Mouse (Mus musculus) spleen, adult 12 weeks (tissue): ENCODE data around the gene C1qtnf3.
"Not testable (repeated sequence)": the region's sequence is repeated elsewhere in the genome, so short reads cannot be mapped to it uniquely, and the experiment has no call there.

ENCODE experiments used
- DNase-seq: peaks from one replicate; pipeline ENCODE4 v3.0.0; 2022; ENCODE audit warnings: low spot score

Gene C1qtnf3

DNA sequence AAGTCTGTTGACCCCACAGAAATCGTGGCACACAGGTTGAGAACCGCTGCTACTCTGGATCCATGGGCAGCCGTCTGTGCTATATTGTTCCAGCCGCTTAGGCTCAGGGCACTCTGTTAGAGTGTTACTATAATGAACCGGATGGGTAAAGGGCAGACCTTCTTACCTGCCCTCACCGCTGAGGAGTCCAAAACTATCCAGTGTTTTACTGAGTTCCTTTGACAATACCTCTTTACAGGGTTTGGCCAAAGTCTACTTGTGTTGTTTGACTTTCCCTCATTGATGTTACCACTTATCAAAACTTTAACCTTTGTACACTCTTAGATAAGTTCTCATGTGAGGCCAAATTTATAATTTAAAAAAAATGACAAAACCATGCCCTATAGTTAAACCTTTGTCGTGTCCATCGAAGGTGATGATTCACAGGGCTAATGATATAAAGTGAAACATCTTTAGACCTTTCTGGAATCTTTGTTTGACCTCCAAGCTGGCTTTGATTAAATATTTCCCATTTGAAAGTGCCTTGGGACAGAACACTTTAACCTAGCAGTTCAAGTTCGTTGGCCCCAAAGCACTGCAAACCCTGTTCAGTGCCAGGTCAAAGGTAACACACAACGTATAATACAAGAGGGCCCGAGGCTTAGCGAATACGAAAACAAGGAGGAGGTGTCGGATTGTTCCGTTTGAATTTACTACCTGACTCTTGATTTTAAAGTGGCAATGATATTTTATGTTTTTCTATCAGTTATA lies 7.3 kb downstream of the C1qtnf3 start:
- no peak for DNase-seq

- no peak for DNase-seq
These were observed 8.1 kb downstream of the C1qtnf3 start for GRCm38 (mm10) chr15:10960267-10960666.

DNA sequence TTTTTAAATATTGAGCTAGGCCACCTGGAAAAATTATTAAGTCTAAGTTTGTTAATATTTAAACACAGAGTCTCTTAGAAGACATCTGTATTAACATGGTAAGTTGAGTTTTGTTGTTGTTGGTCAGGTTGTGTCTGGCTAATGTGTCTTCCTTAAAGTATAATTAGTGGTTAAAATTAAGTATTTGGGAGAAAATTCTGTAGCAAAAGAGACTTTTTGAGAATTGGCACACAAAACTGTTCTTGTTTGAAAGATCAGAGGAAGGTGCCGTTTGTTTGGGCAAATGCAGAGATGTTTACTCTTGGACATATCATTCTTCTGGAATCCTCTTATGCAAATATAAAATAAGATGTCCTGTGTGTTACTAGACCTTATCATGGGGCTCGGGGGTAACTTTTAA lies 10.5 kb downstream of the C1qtnf3 start:
- DNase-seq, result no peak

DNA sequence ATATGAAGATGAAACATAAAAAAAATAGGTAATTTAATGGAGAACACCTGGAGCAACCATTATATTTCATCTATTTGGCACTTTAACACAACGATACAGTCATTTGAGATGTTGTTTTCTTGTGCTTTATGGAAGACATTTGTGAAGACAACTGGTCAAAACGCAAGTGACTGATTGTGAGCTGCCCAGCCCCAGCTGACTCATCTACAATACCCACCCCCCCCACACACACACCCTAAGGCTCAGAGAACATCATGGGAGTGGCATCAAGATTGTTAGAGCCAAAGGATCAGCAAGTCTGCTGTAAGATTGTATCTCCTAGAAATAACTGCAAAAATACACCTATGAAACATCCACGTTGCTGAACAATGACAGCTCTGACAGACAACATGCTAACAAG lies 17.3 kb downstream of the C1qtnf3 start:
- no peak for DNase-seq

- DNase-seq, result no peak
These were observed 18.6 kb downstream of the C1qtnf3 start for GRCm38 (mm10) chr15:10970777-10971176.

GRCm38 (mm10) chr15:10977151-10977550 lies 25.0 kb downstream of the C1qtnf3 start:
- DNase-seq, result no peak

- DNase-seq, result no peak
These were observed 28.6 kb downstream of the C1qtnf3 start for GRCm38 (mm10) chr15:10980712-10981111.

- peak; percentile 79 for DNase-seq
These were observed 29.4 kb downstream of the C1qtnf3 start, which contains the start of gene Amacr for GRCm38 (mm10) chr15:10981377-10982063. Gene Amacr, plus strand, starts transcription at chr15:10981756.

DNA sequence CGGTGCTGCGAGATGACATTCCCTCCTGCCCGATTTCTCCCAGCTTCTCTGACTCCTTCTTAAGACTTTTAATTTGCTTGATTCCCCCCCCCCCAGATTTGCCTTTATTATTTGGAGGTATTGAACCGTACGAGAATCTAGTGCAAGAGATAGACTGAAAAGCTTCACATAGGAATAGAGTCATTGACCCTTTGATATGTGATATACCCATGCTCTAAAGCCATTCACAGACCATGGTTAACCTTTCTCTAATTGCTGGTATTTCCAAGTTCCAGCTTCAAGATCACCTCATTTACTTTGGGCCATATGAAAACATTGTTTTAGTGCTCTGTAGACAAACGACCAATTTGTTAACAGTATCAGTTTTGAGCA lies 29.9 kb downstream of the C1qtnf3 start:
- no peak for DNase-seq

GRCm38 (mm10) chr15:10985756-10986155 lies 33.6 kb downstream of the C1qtnf3 start:
- no peak for DNase-seq

GRCm38 (mm10) chr15:10986477-10986876 lies 34.3 kb downstream of the C1qtnf3 start:
- not testable (repeated sequence) for DNase-seq

GRCm38 (mm10) chr15:10990411-10990810 lies 38.3 kb downstream of the C1qtnf3 start:
- DNase-seq, result no peak

- DNase-seq, result no peak
These were observed 39.4 kb downstream of the C1qtnf3 start for GRCm38 (mm10) chr15:10991566-10991965.

GRCm38 (mm10) chr15:10999832-11000231 lies 47.7 kb downstream of the C1qtnf3 start:
- no peak for DNase-seq

GRCm38 (mm10) chr15:11000421-11000820 lies 48.3 kb downstream of the C1qtnf3 start, which contains the start of gene Slc45a2:
Gene Slc45a2, plus strand, starts transcription at chr15:11000721.
- DNase-seq, result no peak

GRCm38 (mm10) chr15:11003791-11004190 lies 51.7 kb downstream of the C1qtnf3 start:
- no peak for DNase-seq

DNA sequence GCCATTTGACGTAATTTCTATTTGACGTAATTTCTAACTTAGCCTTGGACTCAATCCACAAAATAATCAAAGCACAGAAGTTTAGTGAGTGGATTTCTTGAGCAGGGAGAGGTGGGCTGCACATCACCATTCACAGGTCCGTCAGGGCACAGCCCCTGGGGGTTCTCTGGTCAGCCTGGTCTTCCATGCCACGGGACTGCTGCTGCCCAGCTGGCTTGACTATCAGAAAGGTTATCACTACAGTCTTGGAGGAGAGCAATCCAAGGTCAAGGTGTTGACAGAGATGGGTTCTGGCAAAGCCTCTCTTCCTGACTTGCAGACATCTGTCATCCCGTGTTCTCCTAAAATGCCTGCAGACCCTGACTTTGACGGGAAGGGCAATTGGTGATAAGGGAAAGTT lies 52.5 kb downstream of the C1qtnf3 start:
- no peak for DNase-seq

GRCm38 (mm10) chr15:11008756-11009155 lies 56.6 kb downstream of the C1qtnf3 start:
- DNase-seq, result no peak

DNA sequence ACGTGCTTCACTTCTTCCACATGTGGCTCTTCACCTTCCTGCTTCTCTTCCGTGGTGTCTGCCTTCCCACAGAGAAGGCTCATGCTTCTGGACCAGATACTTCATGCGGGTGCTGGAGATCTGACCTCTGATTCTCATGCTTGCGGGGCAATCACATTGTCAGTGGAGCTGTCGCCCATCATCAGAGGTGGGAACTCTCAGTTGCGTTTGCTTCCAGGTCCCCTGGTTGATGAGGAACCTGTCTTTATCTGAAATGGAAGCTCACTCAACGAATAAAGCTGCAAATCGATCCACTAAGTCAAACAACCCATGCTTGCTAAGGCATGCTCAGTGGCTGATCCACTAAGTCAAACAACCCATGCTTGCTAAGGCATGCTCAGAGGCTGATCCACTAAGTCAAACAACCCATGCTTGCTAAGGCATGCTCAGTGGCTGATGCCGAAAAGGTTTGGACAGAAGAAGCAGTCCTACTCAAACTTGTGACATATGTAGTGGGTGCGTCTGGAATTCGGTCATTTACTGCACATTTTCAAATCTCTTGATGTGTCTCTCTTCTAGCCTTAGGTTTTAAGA lies 58.9 kb downstream of the C1qtnf3 start:
- DNase-seq, result no peak

DNA sequence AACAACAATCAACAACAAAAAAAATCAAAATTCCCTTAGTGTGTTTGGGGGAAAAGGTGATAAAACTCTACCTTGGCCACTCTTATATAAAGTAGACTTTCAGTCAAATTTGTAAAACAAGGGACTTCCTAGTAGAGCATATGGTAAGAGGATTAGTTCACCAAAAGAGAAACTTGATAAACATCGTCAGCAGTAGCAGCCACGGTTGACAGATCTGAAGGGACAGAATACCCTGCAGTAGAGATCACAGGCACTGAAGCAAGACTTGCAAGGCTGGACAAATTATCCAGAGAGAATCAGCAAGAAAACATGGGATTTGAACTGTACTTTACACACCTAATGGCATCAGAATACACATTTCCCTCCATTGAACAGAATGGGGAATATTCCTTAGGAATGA lies 62.8 kb downstream of the C1qtnf3 start:
- no peak for DNase-seq

DNA sequence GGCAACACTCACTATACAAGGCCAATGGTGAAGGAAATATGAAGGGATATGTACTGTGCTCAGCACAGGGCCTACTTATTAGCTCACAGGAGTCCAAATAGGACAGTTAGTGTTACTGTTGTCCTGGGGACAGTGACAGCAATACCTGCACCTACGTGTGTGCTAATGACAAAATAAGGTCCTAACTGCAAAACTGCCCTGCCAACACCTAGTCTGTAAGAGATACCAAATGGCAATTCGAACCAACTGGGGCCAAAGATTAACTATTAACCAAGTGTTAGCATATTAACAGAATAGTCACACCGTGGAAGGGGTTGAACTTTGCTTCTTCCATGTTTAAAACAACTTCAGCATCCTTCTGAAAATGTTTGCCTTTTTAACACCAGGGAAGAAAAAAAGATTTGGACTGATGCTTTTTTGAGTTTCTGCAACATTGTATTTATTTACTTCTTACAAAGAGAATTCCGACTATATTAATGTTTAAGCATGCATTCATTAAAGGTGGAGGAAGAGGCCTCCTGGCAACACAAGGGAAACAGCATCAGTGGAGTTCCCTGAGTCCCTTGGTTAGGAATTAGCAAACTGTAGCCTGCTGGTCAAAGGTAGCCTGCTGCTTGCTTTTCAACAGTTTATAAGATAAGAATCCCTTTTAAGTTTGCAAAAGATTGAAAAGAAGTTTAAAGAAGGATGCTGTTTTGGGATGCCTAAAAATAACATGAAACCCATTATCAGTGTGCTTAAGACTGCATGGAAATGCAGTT lies 74.8 kb downstream of the C1qtnf3 start:
- no peak for DNase-seq
